Mouse (Mus musculus): ENCODE measurements around the gene Hemk1. TPM values are rescaled to one million over a fixed set of nuclear protein-coding genes. Genes with fewer than 3 reads are reported as not detected.

Hemk1 gene
- polyA plus RNA-seq (2015; fragmentation: Nextera tagmentation; extraction: Ambion mirVana): 16.3 and 18.2 TPM in 2 replicates

- Histone ChIP-seq H3K27me3 (replicated peaks) (no peaks in the 10 kb centered on the region), H3K36me3 (no peaks in the 10 kb centered on the region), H3K4me2 (peak within 1 kb of the TSS; percentile 86), H3K27ac (replicated peaks) (peak within 1 kb of the TSS; percentile 45), H3K9me3 (replicated peaks) (no peaks in the 10 kb centered on the region), H3K4me1 (peaks cover 45% of the 10 kb centered on the region), H3K9ac (replicated peaks) (peak within 1 kb of the TSS; percentile 64), H3K4me3 (replicated peaks) (peak within 1 kb of the TSS; percentile 59)
- ATAC-seq (ENCODE audit: low FRiP score): peak; percentile 71
- WGBS: 5% methylated on average over 30 of the region's 30 CpGs
Observed at GRCm38 (mm10) chr9:107338172-107338883, at the start of gene Hemk1. Gene Hemk1 (minus strand): TSS chr9:107338350.

GRCm38 (mm10) chr9:107387708-107388107 is 49.6 kb upstream of the Hemk1 start:
- no peak overlapping the region for H3K4me2 ChIP-seq
- ATAC-seq (ENCODE audit: low FRiP score): no peak
- H3K9me3 ChIP-seq (replicated peaks): no peaks in the 10 kb centered on the region
- WGBS: 92% methylated on average over 3 of the region's 3 CpGs
- peaks cover 26% of the 10 kb centered on the region for H3K4me1 ChIP-seq
- no peak overlapping the region for H3K4me3 ChIP-seq (replicated peaks)
- no peak overlapping the region for H3K27ac ChIP-seq (replicated peaks)
- no peak overlapping the region for H3K9ac ChIP-seq (replicated peaks)
- peaks cover 2% of the 10 kb centered on the region; the same call in 1 of the 2 replicates for H3K27me3 ChIP-seq (replicated peaks)
- H3K36me3 ChIP-seq: no peaks in the 10 kb centered on the region

DNA sequence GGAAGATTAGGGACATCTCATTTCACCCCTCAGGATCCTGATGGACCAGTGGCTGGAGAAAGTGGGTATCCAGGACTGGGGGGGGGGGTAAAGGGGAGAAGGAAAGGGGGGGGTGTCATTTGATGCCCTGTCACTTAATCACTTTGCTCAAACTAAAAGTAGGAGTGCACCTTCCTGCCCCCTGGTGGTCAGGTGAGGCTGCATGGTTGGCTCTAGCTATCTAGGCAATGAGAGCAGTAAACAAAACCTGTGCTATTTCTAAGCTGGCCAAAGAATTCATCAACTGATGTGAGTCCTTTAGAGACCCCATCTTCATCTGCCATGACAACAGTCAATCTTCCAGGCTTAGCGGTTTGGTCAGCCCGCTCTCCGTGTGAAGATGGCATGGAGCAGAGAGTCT is 48.6 kb upstream of the Hemk1 start:
- Histone ChIP-seq H3K4me2 (no peak overlapping the region), H3K27ac (replicated peaks) (no peak overlapping the region), H3K27me3 (replicated peaks) (peaks cover 6% of the 10 kb centered on the region; the same call in 1 of the 2 replicates), H3K4me3 (replicated peaks) (no peak overlapping the region), H3K4me1 (peaks cover 33% of the 10 kb centered on the region), H3K36me3 (no peaks in the 10 kb centered on the region), H3K9me3 (replicated peaks) (no peaks in the 10 kb centered on the region), H3K9ac (replicated peaks) (no peak overlapping the region)
- no peak for ATAC-seq (ENCODE audit: low FRiP score)
- WGBS: 67% methylated on average over 3 of the region's 3 CpGs

- Histone ChIP-seq H3K4me1 (peaks cover 29% of the 10 kb centered on the region), H3K9me3 (replicated peaks) (no peaks in the 10 kb centered on the region), H3K4me3 (replicated peaks) (no peak overlapping the region), H3K27ac (replicated peaks) (no peak overlapping the region), H3K9ac (replicated peaks) (no peak overlapping the region), H3K4me2 (no peak overlapping the region), H3K27me3 (replicated peaks) (peaks cover 14% of the 10 kb centered on the region; the same call in 1 of the 2 replicates), H3K36me3 (no peaks in the 10 kb centered on the region)
- 23% methylated on average over 3 of the region's 3 CpGs for WGBS
- ATAC-seq (ENCODE audit: low FRiP score): no peak
Observed at GRCm38 (mm10) chr9:107384396-107384795, 46.2 kb upstream of the Hemk1 start.

DNA sequence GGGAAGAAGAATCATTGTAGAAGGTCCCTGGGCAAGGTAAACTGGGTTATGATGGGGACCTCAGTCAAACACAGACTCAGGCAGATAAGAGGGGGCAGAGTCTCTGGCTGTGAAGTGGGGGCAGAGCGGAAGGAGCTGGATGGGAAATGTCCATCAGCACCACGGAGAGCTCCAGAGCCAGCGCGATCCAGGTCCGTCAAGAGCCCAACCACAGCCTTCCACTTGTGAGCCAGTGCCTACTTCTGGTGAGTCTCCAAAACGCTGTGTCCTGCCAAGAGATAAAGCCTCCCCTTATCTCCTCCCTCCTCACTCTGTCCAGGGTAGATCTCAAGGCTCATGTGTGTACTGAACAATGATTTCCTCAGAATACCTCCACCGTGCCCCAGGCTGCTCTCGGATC is 43.6 kb upstream of the Hemk1 start:
- Histone ChIP-seq H3K4me2 (no peak overlapping the region), H3K9me3 (replicated peaks) (no peaks in the 10 kb centered on the region), H3K9ac (replicated peaks) (no peak overlapping the region), H3K27ac (replicated peaks) (no peak overlapping the region), H3K27me3 (replicated peaks) (peaks cover 17% of the 10 kb centered on the region), H3K4me1 (peaks cover 37% of the 10 kb centered on the region), H3K36me3 (no peaks in the 10 kb centered on the region), H3K4me3 (replicated peaks) (no peak overlapping the region)
- WGBS: 13% methylated on average over 8 of the region's 8 CpGs
- ATAC-seq (ENCODE audit: low FRiP score): no peak

- under 1% methylated on average over 35 of the region's 35 CpGs for whole genome bisulfite sequencing
- no peaks in the 10 kb centered on the region for H3K9me3 ChIP-seq (replicated peaks)
- peak overlapping the region; percentile 84 for H3K27ac ChIP-seq (replicated peaks)
- peak overlapping the region; percentile 68 for H3K4me2 ChIP-seq
- H3K4me1 ChIP-seq: peaks cover 36% of the 10 kb centered on the region
- peak; percentile 69 for ATAC-seq (ENCODE audit: low FRiP score)
- H3K27me3 ChIP-seq (replicated peaks): peaks cover 16% of the 10 kb centered on the region
- H3K4me3 ChIP-seq (replicated peaks): peak overlapping the region; percentile 37
- H3K36me3 ChIP-seq: no peaks in the 10 kb centered on the region
- peak overlapping the region; percentile 45 for H3K9ac ChIP-seq (replicated peaks)
Observed at GRCm38 (mm10) chr9:107377961-107378512, 39.9 kb upstream of the Hemk1 start.

GRCm38 (mm10) chr9:107375451-107375850 is 37.3 kb upstream of the Hemk1 start:
- 10% methylated on average over 5 of the region's 5 CpGs for WGBS
- Histone ChIP-seq H3K4me3 (replicated peaks) (no peak overlapping the region), H3K36me3 (no peaks in the 10 kb centered on the region), H3K4me1 (peaks cover 28% of the 10 kb centered on the region), H3K27me3 (replicated peaks) (peaks cover 6% of the 10 kb centered on the region), H3K9me3 (replicated peaks) (no peaks in the 10 kb centered on the region), H3K4me2 (no peak overlapping the region), H3K27ac (replicated peaks) (no peak overlapping the region), H3K9ac (replicated peaks) (no peak overlapping the region)
- no peak for ATAC-seq (ENCODE audit: low FRiP score)

- WGBS: 11% methylated on average over 8 of the region's 8 CpGs
- Histone ChIP-seq H3K4me3 (replicated peaks) (no peak overlapping the region), H3K27me3 (replicated peaks) (peaks cover 5% of the 10 kb centered on the region), H3K27ac (replicated peaks) (no peak overlapping the region), H3K9me3 (replicated peaks) (no peaks in the 10 kb centered on the region), H3K4me2 (no peak overlapping the region), H3K36me3 (no peaks in the 10 kb centered on the region), H3K9ac (replicated peaks) (no peak overlapping the region), H3K4me1 (peaks cover 35% of the 10 kb centered on the region)
- ATAC-seq (ENCODE audit: low FRiP score): no peak
Observed at GRCm38 (mm10) chr9:107374623-107375022, 36.5 kb upstream of the Hemk1 start.

GRCm38 (mm10) chr9:107372441-107372840 is 34.3 kb upstream of the Hemk1 start:
- no peak for ATAC-seq (ENCODE audit: low FRiP score)
- no peak overlapping the region for H3K9ac ChIP-seq (replicated peaks)

DNA sequence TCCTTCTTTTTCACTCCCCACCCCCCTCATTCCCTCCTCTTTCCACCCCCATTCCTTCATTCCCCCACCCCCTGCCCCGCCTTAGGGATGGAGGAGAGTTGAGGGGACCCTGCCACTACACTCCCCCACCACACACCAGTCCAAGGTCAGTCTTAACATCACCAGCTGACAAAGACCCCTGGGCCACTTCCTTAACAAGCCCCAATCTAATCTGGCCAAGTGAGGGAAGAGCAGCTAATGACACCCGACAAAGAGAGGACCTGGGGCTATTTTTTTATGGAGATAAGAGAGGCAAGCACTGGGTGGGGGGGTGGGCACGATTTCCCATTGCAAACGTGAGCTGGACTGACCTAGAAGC is 31.9 kb upstream of the Hemk1 start:
- Histone ChIP-seq H3K9me3 (replicated peaks) (no peaks in the 10 kb centered on the region), H3K4me2 (no peak overlapping the region), H3K27ac (replicated peaks) (no peak overlapping the region), H3K27me3 (replicated peaks) (0 out of 2 replicates have a peak, but pooled peaks cover 4% of the 10 kb centered on the region), H3K4me3 (replicated peaks) (no peak overlapping the region), H3K36me3 (no peaks in the 10 kb centered on the region), H3K4me1 (peaks cover 16% of the 10 kb centered on the region), H3K9ac (replicated peaks) (no peak overlapping the region)
- no peak for ATAC-seq (ENCODE audit: low FRiP score)
- 8% methylated on average over 4 of the region's 4 CpGs for WGBS

More at GRCm38 (mm10) chr9:107372441-107372840, 34.3 kb upstream of the Hemk1 start:
- WGBS: 37% methylated on average over 4 of the region's 4 CpGs
- peaks cover 22% of the 10 kb centered on the region for H3K4me1 ChIP-seq
- no peak overlapping the region for H3K4me3 ChIP-seq (replicated peaks)
- peaks cover 7% of the 10 kb centered on the region for H3K27me3 ChIP-seq (replicated peaks)
- H3K9me3 ChIP-seq (replicated peaks): no peaks in the 10 kb centered on the region
- no peaks in the 10 kb centered on the region for H3K36me3 ChIP-seq
- H3K27ac ChIP-seq (replicated peaks): no peak overlapping the region
- H3K4me2 ChIP-seq: no peak overlapping the region

GRCm38 (mm10) chr9:107369270-107370105 is 31.3 kb upstream of the Hemk1 start:
- Histone ChIP-seq H3K27me3 (replicated peaks) (0 out of 2 replicates have a peak, but pooled peaks cover 5% of the 10 kb centered on the region), H3K36me3 (no peaks in the 10 kb centered on the region), H3K9ac (replicated peaks) (no peak overlapping the region), H3K27ac (replicated peaks) (0 out of 2 replicates have a peak overlapping the region, but pooled peaks have one; percentile 9), H3K9me3 (replicated peaks) (no peaks in the 10 kb centered on the region), H3K4me2 (no peak overlapping the region), H3K4me1 (peaks cover 11% of the 10 kb centered on the region), H3K4me3 (replicated peaks) (no peak overlapping the region)
- 39% methylated on average over 10 of the region's 10 CpGs for WGBS
- ATAC-seq (ENCODE audit: low FRiP score): no peak
